Mouse (Mus musculus) embryonic facial prominence, embryonic 15.5 days (tissue): Measurements from ENCODE around the gene Pald1. TPM values are rescaled to one million over a fixed set of nuclear protein-coding genes. Genes with fewer than 3 reads are reported as not detected.

ENCODE experiments used
- ATAC-seq: fragments of 200-750 bp; cut with Nextera tagmentation; 2 replicates; pipeline ENCODE4 v1.8.0; 2017; ENCODE audit warnings: low read depth, moderate TSS enrichment; ENCODE audit not compliant: insufficient number of reproducible peaks, low FRiP score, low TSS enrichment
- H3K27ac ChIP-seq: fragments of 300-500 bp; sonication (generic); replicated peaks from 2 replicates; pipeline ENCODE4 v1.5.1; 2015; ENCODE audit warnings: mild to moderate bottlenecking, inconsistent platforms
- H3K27me3 ChIP-seq: fragments of 300-500 bp; sonication (generic); 2 replicates; pipeline ENCODE4 v1.6.1; 2015; ENCODE audit warnings: inconsistent platforms
- H3K36me3 ChIP-seq: fragments of 300-500 bp; sonication (generic); 2 replicates; pipeline ENCODE4 v1.6.1; 2015; ENCODE audit warnings: mild to moderate bottlenecking, inconsistent platforms
- H3K4me1 ChIP-seq: fragments of 300-500 bp; sonication (generic); 2 replicates; pipeline ENCODE4 v1.6.1; 2015; ENCODE audit warnings: inconsistent platforms
- H3K4me2 ChIP-seq: fragments of 300-500 bp; sonication (generic); replicated peaks from 2 replicates; pipeline ENCODE4 v1.6.1; 2015; ENCODE audit warnings: mild to moderate bottlenecking, inconsistent platforms
- H3K4me3 ChIP-seq: fragments of 300-500 bp; sonication (generic); replicated peaks from 2 replicates; pipeline ENCODE4 v1.5.1; 2015; ENCODE audit warnings: mild to moderate bottlenecking, inconsistent platforms
- H3K9ac ChIP-seq: fragments of 300-500 bp; sonication (generic); 2 replicates; pipeline ENCODE4 v1.6.1; 2015; ENCODE audit warnings: inconsistent platforms
- H3K9me3 ChIP-seq: fragments of 300-500 bp; sonication (generic); replicated peaks from 2 replicates; pipeline ENCODE4 v1.6.1; 2016; ENCODE audit warnings: inconsistent platforms
- WGBS: fragments of 180-500 bp; shearing (Covaris S2); methylation state at CpG from one replicate; pipeline ENCODE4 v1.1.7; 2015; 5-methylcytosine and 5-hydroxymethylcytosine counted together
- polyA plus RNA-seq: library from polyadenylated mRNA; unstranded; fragments of >200 nt; fragmentation: Nextera tagmentation; extraction: Ambion mirVana; gene quantifications from 2 replicates; pipeline ENCODE4 v1.2.1, GENCODE M21; 2015

Gene Pald1
- polyA plus RNA-seq, 1 experiment from 2014 or later, result 22.8 TPM

- ATAC-seq, result no peak
- H3K27me3 ChIP-seq, result peaks cover 55% of the 10 kb centered on the region
- no peak overlapping the region for H3K9ac ChIP-seq
Measured at GRCm38 (mm10) chr10:61418131-61418900, 35.0 kb upstream of the Pald1 start.

GRCm38 (mm10) chr10:61417672-61418071, 34.3 kb upstream of the Pald1 start, which contains the start of gene Nodal:
TSS of gene Nodal (plus strand) at chr10:61417972.
- peak within 1 kb of the TSS; percentile 36 for H3K4me3 ChIP-seq
- no peaks in the 10 kb centered on the region for H3K9me3 ChIP-seq
- H3K4me1 ChIP-seq, result peaks cover 11% of the 10 kb centered on the region
- ATAC-seq, result no peak
- no peak within 1 kb of the TSS for H3K27ac ChIP-seq
- H3K36me3 ChIP-seq, result no peaks in the 10 kb centered on the region
- H3K27me3 ChIP-seq, result peaks cover 55% of the 10 kb centered on the region
- 30% methylated on average over 10 of the region's 10 CpGs for WGBS
- H3K9ac ChIP-seq, result no peak within 1 kb of the TSS
- peak within 1 kb of the TSS; percentile 59 for H3K4me2 ChIP-seq

More at GRCm38 (mm10) chr10:61418131-61418900, 35.0 kb upstream of the Pald1 start:
- H3K4me1 ChIP-seq, result peaks cover 11% of the 10 kb centered on the region
- 3% methylated on average over 49 of the region's 50 CpGs for WGBS
- peak overlapping the region; percentile 59 for H3K4me2 ChIP-seq
- H3K36me3 ChIP-seq, result no peaks in the 10 kb centered on the region
- H3K27ac ChIP-seq, result no peak overlapping the region
- H3K4me3 ChIP-seq, result peak overlapping the region; percentile 36
- no peaks in the 10 kb centered on the region for H3K9me3 ChIP-seq

DNA sequence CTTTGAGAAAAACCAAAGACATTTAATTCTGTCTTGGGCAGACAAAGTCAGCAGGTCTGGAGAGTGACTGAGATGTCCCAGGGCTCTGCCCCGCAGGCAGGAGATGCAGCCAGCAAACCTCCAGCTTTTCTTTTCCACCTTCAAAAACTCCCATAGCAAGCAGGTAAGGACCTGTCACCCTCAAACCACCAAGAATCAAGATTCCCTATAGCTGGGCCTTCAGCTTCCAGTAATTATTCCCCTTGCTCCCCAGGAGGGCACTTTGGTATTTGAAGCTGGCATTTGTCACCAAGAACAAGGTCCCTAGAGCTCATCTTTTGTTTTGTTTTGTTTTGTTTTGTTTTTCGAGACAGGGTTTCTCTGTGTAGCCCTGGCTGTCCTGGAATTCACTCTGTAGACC, 33.7 kb upstream of the Pald1 start:
- no peak for ATAC-seq
- H3K4me3 ChIP-seq, result no peak overlapping the region
- H3K9me3 ChIP-seq, result no peaks in the 10 kb centered on the region
- H3K4me2 ChIP-seq, result no peak overlapping the region
- H3K36me3 ChIP-seq, result no peaks in the 10 kb centered on the region
- WGBS, result 52% methylated on average over 2 of the region's 2 CpGs
- peaks cover 11% of the 10 kb centered on the region for H3K4me1 ChIP-seq
- H3K9ac ChIP-seq, result no peak overlapping the region
- H3K27ac ChIP-seq, result no peak overlapping the region
- H3K27me3 ChIP-seq, result peaks cover 55% of the 10 kb centered on the region

DNA sequence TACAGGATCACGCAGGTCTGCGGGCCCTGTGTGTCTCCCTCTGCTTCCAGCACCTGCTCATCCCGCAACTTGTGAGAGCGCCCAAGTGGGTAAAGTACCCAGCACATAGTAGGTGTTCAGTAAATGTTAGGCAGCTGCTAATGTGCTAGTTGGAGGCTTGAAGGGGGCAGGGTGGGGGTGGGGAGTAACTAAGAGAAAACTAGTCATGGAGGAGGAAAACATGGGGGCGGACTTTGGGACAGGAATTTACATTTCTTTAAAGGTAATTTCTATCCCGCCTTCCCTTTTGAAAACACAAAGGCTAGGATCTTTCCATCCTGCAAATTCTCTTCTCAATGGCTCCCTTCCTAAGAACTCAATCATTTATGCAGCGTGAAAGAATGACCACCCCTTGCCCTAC, 33.2 kb upstream of the Pald1 start:
- 39% methylated on average over 7 of the region's 7 CpGs for WGBS

GRCm38 (mm10) chr10:61415890-61416289, 32.6 kb upstream of the Pald1 start:
- WGBS, result 18% methylated on average over 8 of the region's 8 CpGs
- H3K9ac ChIP-seq, result no peak overlapping the region
- no peak overlapping the region for H3K4me2 ChIP-seq
- H3K9me3 ChIP-seq, result no peaks in the 10 kb centered on the region
- H3K4me1 ChIP-seq, result peaks cover 11% of the 10 kb centered on the region
- no peak overlapping the region for H3K4me3 ChIP-seq
- no peak overlapping the region for H3K27ac ChIP-seq
- ATAC-seq, result no peak
- no peaks in the 10 kb centered on the region for H3K36me3 ChIP-seq
- H3K27me3 ChIP-seq, result peaks cover 54% of the 10 kb centered on the region

More for the DNA sequence above, 33.2 kb upstream of the Pald1 start:
- no peak overlapping the region for H3K4me2 ChIP-seq
- H3K36me3 ChIP-seq, result no peaks in the 10 kb centered on the region
- no peak overlapping the region for H3K27ac ChIP-seq
- no peak for ATAC-seq
- H3K9me3 ChIP-seq, result no peaks in the 10 kb centered on the region
- H3K9ac ChIP-seq, result no peak overlapping the region
- H3K27me3 ChIP-seq, result peaks cover 55% of the 10 kb centered on the region
- peaks cover 11% of the 10 kb centered on the region for H3K4me1 ChIP-seq
- no peak overlapping the region for H3K4me3 ChIP-seq

DNA sequence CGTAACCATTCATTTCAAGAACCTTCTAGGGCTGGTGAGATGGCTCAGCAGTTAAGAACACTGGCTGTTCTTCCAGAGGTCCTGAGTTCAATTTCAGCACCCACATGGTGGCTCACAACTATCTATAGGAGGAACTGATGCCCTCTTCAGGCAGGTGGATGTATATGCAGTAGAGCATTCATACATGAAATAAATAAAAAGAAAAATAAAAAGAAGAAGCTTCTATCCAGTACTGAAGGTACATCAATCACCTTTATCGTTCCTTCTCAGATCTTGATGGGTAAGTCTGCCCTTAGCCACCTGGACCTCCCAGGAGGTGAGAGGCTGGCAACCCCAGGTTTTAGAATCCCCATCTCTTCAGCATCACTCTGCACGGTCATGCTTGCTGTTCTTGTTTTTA, 31.9 kb upstream of the Pald1 start:
- Histone ChIP-seq H3K27me3 (peaks cover 47% of the 10 kb centered on the region), H3K36me3 (no peaks in the 10 kb centered on the region), H3K9me3 (no peaks in the 10 kb centered on the region), H3K9ac (no peak overlapping the region), H3K4me1 (peaks cover 11% of the 10 kb centered on the region), H3K27ac (no peak overlapping the region), H3K4me2 (no peak overlapping the region), H3K4me3 (no peak overlapping the region)
- ATAC-seq, result no peak
- WGBS, result 72% methylated on average over 3 of the region's 3 CpGs

GRCm38 (mm10) chr10:61412910-61413625, 29.7 kb upstream of the Pald1 start:
- Histone ChIP-seq H3K9me3 (no peaks in the 10 kb centered on the region), H3K27me3 (peaks cover 28% of the 10 kb centered on the region), H3K9ac (no peak overlapping the region), H3K36me3 (no peaks in the 10 kb centered on the region), H3K4me2 (no peak overlapping the region), H3K27ac (no peak overlapping the region), H3K4me1 (peaks cover 4% of the 10 kb centered on the region), H3K4me3 (no peak overlapping the region)
- no peak for ATAC-seq
- 48% methylated on average over 21 of the region's 21 CpGs for WGBS

- no peak overlapping the region for H3K4me2 ChIP-seq
- no peak overlapping the region for H3K4me3 ChIP-seq
- H3K9me3 ChIP-seq, result no peaks in the 10 kb centered on the region
- no peak overlapping the region for H3K27ac ChIP-seq
- no peak overlapping the region for H3K9ac ChIP-seq
- ATAC-seq, result no peak
- H3K27me3 ChIP-seq, result peaks cover 11% of the 10 kb centered on the region; the same call in 1 of the 2 replicates
- WGBS, result 31% methylated on average over 9 of the region's 9 CpGs
- 0 out of 2 replicates have a peak, but pooled peaks cover 4% of the 10 kb centered on the region for H3K4me1 ChIP-seq
- H3K36me3 ChIP-seq, result no peaks in the 10 kb centered on the region
Measured at GRCm38 (mm10) chr10:61410193-61410592, 26.9 kb upstream of the Pald1 start.

GRCm38 (mm10) chr10:61409776-61410175, 26.4 kb upstream of the Pald1 start:
- WGBS, result 7% methylated on average over 4 of the region's 4 CpGs
- Histone ChIP-seq H3K36me3 (no peaks in the 10 kb centered on the region), H3K27ac (no peak overlapping the region), H3K4me3 (no peak overlapping the region), H3K9ac (no peak overlapping the region), H3K4me2 (no peak overlapping the region), H3K27me3 (peaks cover 9% of the 10 kb centered on the region; the same call in 1 of the 2 replicates), H3K4me1 (0 out of 2 replicates have a peak, but pooled peaks cover 4% of the 10 kb centered on the region), H3K9me3 (no peaks in the 10 kb centered on the region)
- ATAC-seq, result no peak

DNA sequence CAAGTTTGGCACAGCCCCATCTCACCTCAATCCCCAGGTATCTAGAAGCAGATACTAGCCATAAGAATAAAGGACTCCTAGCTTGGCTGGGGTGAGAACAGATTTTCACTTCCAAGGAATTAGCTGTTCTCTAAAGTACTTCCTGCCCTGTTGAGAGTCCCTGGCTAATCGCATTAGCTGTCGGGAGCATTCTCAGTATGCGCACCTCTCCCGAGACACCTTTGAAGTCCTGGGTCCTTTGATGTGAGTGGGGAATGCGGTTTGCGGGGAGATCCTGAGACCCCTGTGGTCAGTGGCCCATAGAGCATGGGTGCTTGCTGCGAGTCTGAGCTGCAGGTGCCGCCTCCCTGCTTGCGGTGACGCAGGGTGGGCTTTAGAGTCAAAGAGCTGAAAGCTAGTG, 22.6 kb upstream of the Pald1 start:
- Histone ChIP-seq H3K27me3 (peaks cover 9% of the 10 kb centered on the region; the same call in 1 of the 2 replicates), H3K9ac (no peak overlapping the region), H3K4me2 (no peak overlapping the region), H3K9me3 (no peaks in the 10 kb centered on the region), H3K4me3 (no peak overlapping the region), H3K36me3 (no peaks in the 10 kb centered on the region), H3K4me1 (0 out of 2 replicates have a peak, but pooled peaks cover 4% of the 10 kb centered on the region), H3K27ac (no peak overlapping the region)
- ATAC-seq, result no peak
- 11% methylated on average over 10 of the region's 10 CpGs for WGBS

DNA sequence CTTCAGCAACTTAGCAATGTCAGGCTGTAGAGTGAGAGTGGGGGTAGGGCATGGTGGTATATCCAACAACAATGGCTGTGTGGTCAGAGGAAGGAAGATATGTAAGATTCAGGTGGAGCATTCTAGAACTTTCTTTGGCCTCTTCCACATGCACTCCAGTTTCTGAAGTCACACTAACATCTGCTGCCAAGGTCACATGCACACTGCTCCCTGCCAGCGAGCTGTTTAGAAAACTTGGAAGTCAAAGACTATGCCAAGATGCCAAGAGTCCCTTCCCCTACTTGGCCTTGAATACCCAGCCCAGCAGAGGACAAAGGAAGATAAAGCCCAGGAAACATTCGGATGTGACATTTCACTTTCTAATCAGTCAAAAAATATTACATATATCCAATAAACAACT, 19.6 kb upstream of the Pald1 start:
- 87% methylated on average over 2 of the region's 2 CpGs for WGBS

More for the DNA sequence above, 19.6 kb upstream of the Pald1 start:
- H3K9me3 ChIP-seq, result no peaks in the 10 kb centered on the region
- no peaks in the 10 kb centered on the region for H3K36me3 ChIP-seq
- H3K27ac ChIP-seq, result no peak overlapping the region
- H3K4me1 ChIP-seq, result 0 out of 2 replicates have a peak, but pooled peaks cover 6% of the 10 kb centered on the region
- H3K4me3 ChIP-seq, result no peak overlapping the region
- peaks cover 7% of the 10 kb centered on the region; the same call in 1 of the 2 replicates for H3K27me3 ChIP-seq
- no peak for ATAC-seq
- H3K9ac ChIP-seq, result no peak overlapping the region
- no peak overlapping the region for H3K4me2 ChIP-seq
